Mouse (Mus musculus) heart, postnatal 0 days (tissue): ENCODE measurements around the gene Itgae.

Experiments used
- CTCF ChIP-seq: IDR thresholded peaks from 2 replicates; pipeline ENCODE4 v1.5.1; 2016; ENCODE audit warnings: antibody characterized with exemption, control low read depth, low read depth
- EP300 ChIP-seq: IDR thresholded peaks from 2 replicates; pipeline ENCODE4 v1.6.1; 2016; ENCODE audit warnings: antibody characterized with exemption, low read depth

GRCm38 (mm10) chr11:73092057-73092456 lies 1.7 kb downstream of the Itgae start:
- TF ChIP-seq CTCF (no peak), EP300 (no peak)
